Mouse (Mus musculus) megakaryocyte-erythroid progenitor cell, adult 5-6 weeks (primary cell): Measurements from ENCODE around the gene Gm13757. TPM values are rescaled to one million over a fixed set of nuclear protein-coding genes. Genes with fewer than 3 reads are reported as not detected.
"Not testable (repeated sequence)": the region's sequence is repeated elsewhere in the genome, so short reads cannot be mapped to it uniquely, and the experiment has no call there.

Experiments
- ATAC-seq: replicated peaks from 2 replicates; pipeline ENCODE4 v1.8.0; 2016; ENCODE audit warnings: mild to moderate bottlenecking, inconsistent platforms; ENCODE audit not compliant: severe bottlenecking, poor library complexity, low FRiP score, low TSS enrichment
- total RNA-seq, 2 experiments: library from RNA; stranded (forward) in 1 of 2; stranded (reverse) in 1 of 2; fragments of 200-1000, 215-1000 nt in 1 of 2; fragments of >200 nt in 1 of 2; fragmentation: Nextera tagmentation in 1 of 2; gene quantifications; 2 replicates each; pipeline ENCODE4 v1.2.3; 2014 to 2017

The Gm13757 gene
- total RNA-seq (2014; fragmentation: Nextera tagmentation) (not detected in 2 replicates), total RNA-seq (2017) (not detected in 2 replicates)

DNA sequence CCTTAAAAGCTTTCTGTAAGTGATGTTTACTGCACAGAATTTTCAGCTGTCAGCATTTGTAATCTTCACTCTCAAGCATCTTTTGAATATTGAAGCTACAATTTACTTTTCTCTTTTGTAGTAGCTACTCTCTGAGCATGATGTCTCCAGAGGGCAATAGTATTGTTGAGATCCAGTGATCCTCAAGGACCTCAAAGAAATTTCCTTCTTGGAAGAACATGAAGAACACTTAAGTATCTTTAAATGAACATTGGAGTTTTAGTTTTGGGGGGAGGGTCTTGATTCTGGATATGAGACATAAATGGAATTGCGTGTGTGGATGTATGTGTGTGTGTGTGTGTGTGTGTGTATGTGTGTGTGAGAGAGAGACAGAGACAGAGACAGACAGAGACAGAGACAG, at the start of gene Gm13757:
Gm13757 (minus strand) TSS at position 101 of the 400 bp plus-strand sequence.
- no peak for ATAC-seq

DNA sequence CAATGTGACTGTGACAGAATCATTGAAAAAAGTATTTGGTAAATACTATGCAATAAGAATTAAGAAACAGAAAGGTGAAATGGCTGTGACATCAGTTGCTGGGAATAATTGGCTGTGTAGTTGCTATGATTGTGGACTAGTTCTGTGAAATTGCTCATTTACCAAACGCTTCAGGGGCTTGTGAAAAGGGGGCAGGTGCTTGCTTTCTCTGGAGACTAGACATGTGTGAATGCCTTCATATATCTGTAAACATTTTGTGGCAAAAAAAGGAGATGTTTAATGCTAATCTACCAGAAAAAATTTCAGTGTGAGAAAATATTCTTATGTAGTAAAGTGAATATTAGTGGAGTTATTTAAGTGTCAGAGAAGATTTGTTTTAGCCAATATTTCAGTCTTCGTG, 44.1 kb upstream of the Gm13757 start, which contains the start of gene Olfr1185-ps1:
Olfr1185-ps1 (plus strand) TSS at position 301 of the 400 bp plus-strand sequence.
- no peak for ATAC-seq

DNA sequence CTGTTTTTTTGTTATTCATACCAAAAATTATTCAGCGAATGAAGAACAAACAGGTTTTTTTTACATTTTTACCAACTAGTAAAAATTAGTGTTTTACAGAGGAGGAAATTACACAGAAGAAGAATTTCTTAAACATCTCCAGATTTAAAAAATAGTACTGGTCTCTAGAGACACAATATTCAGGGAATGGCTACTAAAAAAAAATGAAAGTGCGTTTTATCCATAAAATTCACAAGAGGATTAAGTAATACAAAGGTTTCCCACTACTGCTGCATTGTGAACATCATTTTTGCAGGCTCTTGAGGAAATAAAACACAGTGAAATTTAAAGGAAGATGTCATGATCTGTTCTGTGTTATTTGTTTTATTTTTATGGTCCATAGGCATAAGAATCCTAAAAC, 34.4 kb upstream of the Gm13757 start, which contains the start of gene Olfr1184:
Olfr1184 (plus strand) TSS at position 301 of the 400 bp plus-strand sequence.
- no peak for ATAC-seq

DNA sequence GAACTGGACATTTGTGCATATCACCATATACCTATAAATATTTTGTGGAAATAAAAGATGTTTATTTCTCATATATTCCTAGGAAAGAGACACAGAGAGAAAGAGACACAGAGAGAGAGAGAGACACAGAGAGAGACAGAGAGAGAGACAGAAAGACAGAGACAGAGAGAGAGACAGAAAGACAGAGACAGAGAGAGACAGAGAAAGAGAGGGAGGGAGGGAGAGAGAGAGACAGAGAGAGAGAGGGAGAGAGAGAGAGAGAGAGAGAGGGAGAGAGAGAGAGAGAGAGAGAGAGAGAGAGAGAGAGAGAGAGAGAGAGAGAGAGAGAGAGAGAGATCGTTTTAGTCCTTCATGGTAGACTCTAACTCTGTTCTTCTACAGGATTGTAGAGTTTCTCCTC, 5.6 kb upstream of the Gm13757 start, which contains the start of gene Olfr1183:
Olfr1183 (plus strand) TSS at position 301 of the 400 bp plus-strand sequence.
- ATAC-seq: not testable (repeated sequence)

DNA sequence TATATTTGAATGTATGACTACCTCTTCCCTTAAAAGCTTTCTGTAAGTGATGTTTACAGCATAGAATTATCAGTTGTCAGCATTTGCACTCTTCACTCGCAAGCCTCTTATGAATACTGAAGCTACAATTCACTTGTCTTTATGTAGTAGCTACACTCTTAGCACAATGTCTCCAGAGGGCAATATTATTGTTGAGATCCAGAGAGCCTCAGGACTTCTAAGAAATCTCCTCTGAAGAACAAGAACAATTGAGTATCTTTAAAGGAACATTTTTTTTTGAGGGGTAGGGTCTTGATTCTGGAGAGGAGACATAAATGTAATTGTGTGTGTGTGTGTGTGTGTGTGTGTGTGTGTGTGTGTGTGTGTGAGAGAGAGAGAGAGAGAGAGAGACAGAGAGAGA, 22.9 kb downstream of the Gm13757 start, which contains the start of gene Olfr1181:
Olfr1181 (minus strand) TSS at position 101 of the 400 bp plus-strand sequence.
- ATAC-seq: no peak

DNA sequence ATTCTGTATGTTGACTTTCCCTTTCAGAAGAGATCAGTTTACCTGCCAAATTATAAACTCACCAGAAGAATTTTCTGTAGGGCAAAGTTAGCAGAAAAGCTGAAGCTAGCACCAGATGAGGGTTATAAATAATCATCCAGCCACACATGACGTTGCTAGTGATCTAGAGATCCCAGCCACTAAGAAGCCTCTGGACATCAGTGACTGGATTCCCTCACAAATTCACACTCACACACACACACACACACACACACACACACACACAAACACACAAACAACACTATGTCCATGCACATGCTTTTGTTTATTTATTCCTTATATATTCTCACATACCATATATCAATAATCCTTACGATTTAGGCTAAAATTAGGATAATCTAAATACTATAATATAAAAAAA, 29.9 kb downstream of the Gm13757 start, which contains the start of gene Olfr1180:
Olfr1180 (minus strand) TSS at position 101 of the 400 bp plus-strand sequence.
- no peak for ATAC-seq

DNA sequence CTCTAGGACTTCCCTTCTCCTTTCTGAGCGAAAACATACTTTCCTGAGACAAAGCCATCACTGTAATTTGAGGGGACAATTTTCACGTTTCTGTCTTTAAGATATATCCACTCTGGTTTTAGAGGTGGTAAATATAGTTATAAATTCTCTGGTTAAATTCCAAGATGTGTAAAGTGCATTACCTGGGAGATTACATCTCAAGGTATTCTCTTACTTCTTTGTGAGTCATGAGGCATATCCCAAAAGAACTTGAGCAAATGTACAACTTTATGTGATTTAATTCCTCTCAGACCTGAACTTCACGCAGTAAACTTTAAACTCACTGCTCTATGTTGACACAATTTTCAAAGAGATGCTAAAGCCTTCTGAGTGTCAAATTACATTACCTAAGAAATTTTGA, 42.6 kb downstream of the Gm13757 start, which contains the start of gene Olfr1179:
Olfr1179 (minus strand) TSS at position 101 of the 400 bp plus-strand sequence.
- ATAC-seq: no peak

Other genes starting within 250 kb of the Gm13757 start
- not detected in 2 replicates for gene Olfr1170, start 220.8 kb downstream of the Gm13757 start, total RNA-seq (2014; fragmentation: Nextera tagmentation)
- not detected in 2 replicates for gene Olfr1170, start 220.8 kb downstream of the Gm13757 start, total RNA-seq (2017)
- not detected in 2 replicates for gene Olfr1173, start 169.3 kb downstream of the Gm13757 start, total RNA-seq (2014; fragmentation: Nextera tagmentation)
- 0.28 TPM in 1 of 2 replicates, not detected in the other for gene Olfr1173, start 169.3 kb downstream of the Gm13757 start, total RNA-seq (2017)
- gene Olfr1174-ps, start 134.0 kb downstream of the Gm13757 start, total RNA-seq (2014; fragmentation: Nextera tagmentation): not detected in 2 replicates
- gene Olfr1174-ps, start 134.0 kb downstream of the Gm13757 start, total RNA-seq (2017): not detected in 2 replicates
- gene Olfr1175-ps, start 121.9 kb downstream of the Gm13757 start, total RNA-seq (2014; fragmentation: Nextera tagmentation): not detected in 2 replicates
- not detected in 2 replicates for gene Olfr1175-ps, start 121.9 kb downstream of the Gm13757 start, total RNA-seq (2017)
- gene Olfr1176, start 112.4 kb downstream of the Gm13757 start, total RNA-seq (2014; fragmentation: Nextera tagmentation): not detected in 2 replicates
- not detected in 2 replicates for gene Olfr1176, start 112.4 kb downstream of the Gm13757 start, total RNA-seq (2017)
- gene Olfr1177-ps, start 102.6 kb downstream of the Gm13757 start, total RNA-seq (2014; fragmentation: Nextera tagmentation): not detected in 2 replicates
- not detected in 2 replicates for gene Olfr1177-ps, start 102.6 kb downstream of the Gm13757 start, total RNA-seq (2017)
- not detected in 2 replicates for gene Olfr1178, start 62.1 kb downstream of the Gm13757 start, total RNA-seq (2014; fragmentation: Nextera tagmentation)
- gene Olfr1178, start 62.1 kb downstream of the Gm13757 start, total RNA-seq (2017): not detected in 2 replicates
- gene Olfr1179, start 42.7 kb downstream of the Gm13757 start, total RNA-seq (2014; fragmentation: Nextera tagmentation): not detected in 2 replicates
- gene Olfr1179, start 42.7 kb downstream of the Gm13757 start, total RNA-seq (2017): not detected in 2 replicates
- not detected in 2 replicates for gene Olfr1180, start 30.0 kb downstream of the Gm13757 start, total RNA-seq (2014; fragmentation: Nextera tagmentation)
- not detected in 2 replicates for gene Olfr1180, start 30.0 kb downstream of the Gm13757 start, total RNA-seq (2017)
- not detected in 2 replicates for gene Olfr1181, start 23.0 kb downstream of the Gm13757 start, total RNA-seq (2014; fragmentation: Nextera tagmentation)
- not detected in 2 replicates for gene Olfr1181, start 23.0 kb downstream of the Gm13757 start, total RNA-seq (2017)
- not detected in 2 replicates for gene Olfr1183, start 5.7 kb upstream of the Gm13757 start, total RNA-seq (2014; fragmentation: Nextera tagmentation)
- gene Olfr1183, start 5.7 kb upstream of the Gm13757 start, total RNA-seq (2017): not detected in 2 replicates
- gene Olfr1184, start 34.5 kb upstream of the Gm13757 start, total RNA-seq (2014; fragmentation: Nextera tagmentation): not detected in 2 replicates
- gene Olfr1184, start 34.5 kb upstream of the Gm13757 start, total RNA-seq (2017): not detected in 2 replicates
- not detected in 2 replicates for gene Olfr1185-ps1, start 44.2 kb upstream of the Gm13757 start, total RNA-seq (2014; fragmentation: Nextera tagmentation)
- not detected in 2 replicates for gene Olfr1185-ps1, start 44.2 kb upstream of the Gm13757 start, total RNA-seq (2017)
- gene Olfr1186, start 69.4 kb upstream of the Gm13757 start, total RNA-seq (2014; fragmentation: Nextera tagmentation): not detected in 2 replicates
- gene Olfr1186, start 69.4 kb upstream of the Gm13757 start, total RNA-seq (2017): not detected in 2 replicates
- not detected in 2 replicates for gene Olfr1188, start 107.8 kb upstream of the Gm13757 start, total RNA-seq (2014; fragmentation: Nextera tagmentation)
- gene Olfr1188, start 107.8 kb upstream of the Gm13757 start, total RNA-seq (2017): not detected in 2 replicates
- gene Olfr1189, start 137.3 kb upstream of the Gm13757 start, total RNA-seq (2014; fragmentation: Nextera tagmentation): not detected in 2 replicates
- not detected in 2 replicates for gene Olfr1189, start 137.3 kb upstream of the Gm13757 start, total RNA-seq (2017)
- not detected in 2 replicates for gene Olfr1191-ps1, start 191.4 kb upstream of the Gm13757 start, total RNA-seq (2014; fragmentation: Nextera tagmentation)
- not detected in 2 replicates for gene Olfr1191-ps1, start 191.4 kb upstream of the Gm13757 start, total RNA-seq (2017)
- gene Olfr1192-ps1, start 199.4 kb upstream of the Gm13757 start, total RNA-seq (2014; fragmentation: Nextera tagmentation): not detected in 2 replicates
- gene Olfr1192-ps1, start 199.4 kb upstream of the Gm13757 start, total RNA-seq (2017): not detected in 2 replicates
- not detected in 2 replicates for gene Olfr1193, start 226.5 kb upstream of the Gm13757 start, total RNA-seq (2014; fragmentation: Nextera tagmentation)
- not detected in 2 replicates for gene Olfr1193, start 226.5 kb upstream of the Gm13757 start, total RNA-seq (2017)
- not detected in 2 replicates for gene Olfr1195, start 240.1 kb upstream of the Gm13757 start, total RNA-seq (2014; fragmentation: Nextera tagmentation)
- gene Olfr1195, start 240.1 kb upstream of the Gm13757 start, total RNA-seq (2017): not detected in 2 replicates